Mouse (Mus musculus): Measurements from ENCODE around the gene Efcab5.
"Not testable (repeated sequence)": the region's sequence is repeated elsewhere in the genome, so short reads cannot be mapped to it uniquely, and the experiment has no call there.

The Efcab5 gene

GRCm38 (mm10) chr11:77174531-77174930 is 14.2 kb downstream of the Efcab5 start:
- no peak for DNase-seq

- no peak for DNase-seq
Measured at GRCm38 (mm10) chr11:77173731-77174130, 15.0 kb downstream of the Efcab5 start.

- no peak for DNase-seq
Measured at GRCm38 (mm10) chr11:77160744-77161143, 28.0 kb downstream of the Efcab5 start.

- DNase-seq = no peak
Measured at GRCm38 (mm10) chr11:77160341-77160740, 28.4 kb downstream of the Efcab5 start.

GRCm38 (mm10) chr11:77154214-77154613 is 34.6 kb downstream of the Efcab5 start:
- DNase-seq = no peak

GRCm38 (mm10) chr11:77150806-77151205 is 38.0 kb downstream of the Efcab5 start:
- no peak for DNase-seq

GRCm38 (mm10) chr11:77149783-77150630 is 38.8 kb downstream of the Efcab5 start:
- DNase-seq = not testable (repeated sequence)

- DNase-seq = no peak
Measured at GRCm38 (mm10) chr11:77148774-77149173, 40.0 kb downstream of the Efcab5 start.

GRCm38 (mm10) chr11:77147753-77148152 is 41.0 kb downstream of the Efcab5 start:
- no peak for DNase-seq

- DNase-seq = no peak
Measured at GRCm38 (mm10) chr11:77145423-77145822, 43.3 kb downstream of the Efcab5 start.

- DNase-seq = no peak
Measured at GRCm38 (mm10) chr11:77141938-77142337, 46.8 kb downstream of the Efcab5 start.

- no peak for DNase-seq
Measured at GRCm38 (mm10) chr11:77139976-77140375, 48.8 kb downstream of the Efcab5 start.

- DNase-seq = no peak
Measured at GRCm38 (mm10) chr11:77133450-77133849, 55.3 kb downstream of the Efcab5 start.

- DNase-seq = no peak
Measured at GRCm38 (mm10) chr11:77132580-77132979, 56.2 kb downstream of the Efcab5 start.

- no peak for DNase-seq
Measured at GRCm38 (mm10) chr11:77128562-77128961, 60.2 kb downstream of the Efcab5 start.

- DNase-seq = no peak
Measured at GRCm38 (mm10) chr11:77111141-77111540, 77.6 kb downstream of the Efcab5 start.

- no peak for DNase-seq
Measured at GRCm38 (mm10) chr11:77108442-77108841, 80.3 kb downstream of the Efcab5 start.

GRCm38 (mm10) chr11:77107872-77108271 is 80.9 kb downstream of the Efcab5 start:
- not testable (repeated sequence) for DNase-seq

GRCm38 (mm10) chr11:77106961-77107360 is 81.8 kb downstream of the Efcab5 start:
- no peak for DNase-seq

GRCm38 (mm10) chr11:77100137-77100937 is 88.4 kb downstream of the Efcab5 start:
- peak; percentile 21 to 28 for DNase-seq

- DNase-seq = no peak
Measured at GRCm38 (mm10) chr11:77098332-77098972, 90.3 kb downstream of the Efcab5 start.

GRCm38 (mm10) chr11:77096991-77097390 is 91.8 kb downstream of the Efcab5 start:
- DNase-seq = no peak

- no peak for DNase-seq
Measured at GRCm38 (mm10) chr11:77096581-77096980, 92.2 kb downstream of the Efcab5 start.
